Mouse (Mus musculus): ENCODE data around the gene Qtrt1. TPM values are rescaled to one million over a fixed set of nuclear protein-coding genes. Genes with fewer than 3 reads are reported as not detected.

Gene Qtrt1
- polyA plus RNA-seq, 1 experiment from 2014 or later, result 24.3 TPM

GRCm38 (mm10) chr9:21419646-21420045 lies 8.0 kb downstream of the Qtrt1 start:
- Histone ChIP-seq H3K27ac (replicated peaks in 1 of 2; ENCODE audit: control insufficient read depth in 1 of 2, insufficient read depth in 1 of 2, low read depth in 2 of 2, low read length in 2 of 2) (no peak overlapping the region), H3K27me3 (ENCODE audit: control insufficient read depth, insufficient read depth, low read length) (no peaks in the 10 kb centered on the region), H3K9ac (ENCODE audit: low read length) (no peak overlapping the region), H3K36me3 (ENCODE audit: control insufficient read depth, insufficient read depth, low read length) (peaks cover 51% of the 10 kb centered on the region), H3K4me2 (ENCODE audit: low read length) (no peak overlapping the region), H3K4me3 (ENCODE audit: control insufficient read depth in 1 of 2, insufficient read depth in 1 of 2, low read depth in 1 of 2, low read length in 2 of 2) (no peak overlapping the region), H3K9me3 (ENCODE audit: control insufficient read depth, low read length) (no peaks in the 10 kb centered on the region), H3K4me1 (ENCODE audit: control insufficient read depth in 2 of 2, insufficient read depth in 2 of 2, low read length in 2 of 2) (no peaks in the 10 kb centered on the region)
- 82% methylated on average over 2 of the region's 2 CpGs for WGBS
- 0 out of 2 replicates have a peak, but pooled peaks have one; percentile 22 for ATAC-seq (ENCODE audit: insufficient number of reproducible peaks, insufficient read depth, low FRiP score, low read depth)

- Histone ChIP-seq H3K9me3 (ENCODE audit: control insufficient read depth, low read length) (no peaks in the 10 kb centered on the region), H3K27me3 (ENCODE audit: control insufficient read depth, insufficient read depth, low read length) (no peaks in the 10 kb centered on the region), H3K4me2 (ENCODE audit: low read length) (peak within 1 kb of the TSS; percentile 81), H3K4me3 (ENCODE audit: control insufficient read depth in 1 of 2, insufficient read depth in 1 of 2, low read depth in 1 of 2, low read length in 2 of 2) (peak within 1 kb of the TSS; percentile 70 to 99), H3K4me1 (ENCODE audit: control insufficient read depth in 2 of 2, insufficient read depth in 2 of 2, low read length in 2 of 2) (peaks cover 9 to 20% of the 10 kb centered on the region in 2 experiments), H3K27ac (replicated peaks in 1 of 2; ENCODE audit: control insufficient read depth in 1 of 2, insufficient read depth in 1 of 2, low read depth in 2 of 2, low read length in 2 of 2) (peak within 1 kb of the TSS; percentile 77 to 89), H3K9ac (ENCODE audit: low read length) (peak within 1 kb of the TSS; percentile 95), H3K36me3 (ENCODE audit: control insufficient read depth, insufficient read depth, low read length) (peaks cover 17% of the 10 kb centered on the region)
- under 1% methylated on average over 81 of the region's 82 CpGs for WGBS
- peak; percentile 98 for ATAC-seq (ENCODE audit: insufficient number of reproducible peaks, insufficient read depth, low FRiP score, low read depth)
Measured at GRCm38 (mm10) chr9:21424631-21425555, 13.3 kb downstream of the Qtrt1 start, which contains the start of gene Dnm2. Gene Dnm2, plus strand, starts transcription at chr9:21424908.

GRCm38 (mm10) chr9:21425556-21425945 lies 13.9 kb downstream of the Qtrt1 start:
- WGBS, result 4% methylated on average over 6 of the region's 6 CpGs
- H3K4me3 ChIP-seq (ENCODE audit: control insufficient read depth in 1 of 2, insufficient read depth in 1 of 2, low read depth in 1 of 2, low read length in 2 of 2), result peak overlapping the region; percentile 70 to 99
- no peaks in the 10 kb centered on the region for H3K27me3 ChIP-seq (ENCODE audit: control insufficient read depth, insufficient read depth, low read length)
- H3K27ac ChIP-seq (replicated peaks in 1 of 2; ENCODE audit: control insufficient read depth in 1 of 2, insufficient read depth in 1 of 2, low read depth in 2 of 2, low read length in 2 of 2), result peak overlapping the region; percentile 18 to 89; a peak in 3 of 4 replicates
- peaks cover 9 to 21% of the 10 kb centered on the region in 2 experiments for H3K4me1 ChIP-seq (ENCODE audit: control insufficient read depth in 2 of 2, insufficient read depth in 2 of 2, low read length in 2 of 2)
- peak overlapping the region; percentile 81 for H3K4me2 ChIP-seq (ENCODE audit: low read length)
- no peak for ATAC-seq (ENCODE audit: insufficient number of reproducible peaks, insufficient read depth, low FRiP score, low read depth)
- peaks cover 10% of the 10 kb centered on the region for H3K36me3 ChIP-seq (ENCODE audit: control insufficient read depth, insufficient read depth, low read length)
- H3K9ac ChIP-seq (ENCODE audit: low read length), result peak overlapping the region; percentile 95
- H3K9me3 ChIP-seq (ENCODE audit: control insufficient read depth, low read length), result no peaks in the 10 kb centered on the region

- no peaks in the 10 kb centered on the region for H3K27me3 ChIP-seq (ENCODE audit: control insufficient read depth, insufficient read depth, low read length)
- H3K9me3 ChIP-seq (ENCODE audit: control insufficient read depth, low read length), result no peaks in the 10 kb centered on the region
- H3K4me3 ChIP-seq (ENCODE audit: control insufficient read depth in 1 of 2, insufficient read depth in 1 of 2, low read depth in 1 of 2, low read length in 2 of 2), result peak overlapping the region; percentile 70 to 99
- no peak for ATAC-seq (ENCODE audit: insufficient number of reproducible peaks, insufficient read depth, low FRiP score, low read depth)
- WGBS, result 11% methylated on average over 1 of the region's 1 CpGs
- peaks cover 9 to 26% of the 10 kb centered on the region in 2 experiments for H3K4me1 ChIP-seq (ENCODE audit: control insufficient read depth in 2 of 2, insufficient read depth in 2 of 2, low read length in 2 of 2)
- H3K9ac ChIP-seq (ENCODE audit: low read length), result peak overlapping the region; percentile 95
- H3K27ac ChIP-seq (replicated peaks in 1 of 2; ENCODE audit: control insufficient read depth in 1 of 2, insufficient read depth in 1 of 2, low read depth in 2 of 2, low read length in 2 of 2), result no peak overlapping the region
- peak overlapping the region; percentile 81 for H3K4me2 ChIP-seq (ENCODE audit: low read length)
- peaks cover 8% of the 10 kb centered on the region; the same call in 1 of the 2 replicates for H3K36me3 ChIP-seq (ENCODE audit: control insufficient read depth, insufficient read depth, low read length)
Measured at GRCm38 (mm10) chr9:21426013-21426412, 14.4 kb downstream of the Qtrt1 start.

- 49% methylated on average over 2 of the region's 2 CpGs for WGBS
- peak overlapping the region in 1 of 2 experiments; percentile 99; a peak in 1 of 4 replicates for H3K4me3 ChIP-seq (ENCODE audit: control insufficient read depth in 1 of 2, insufficient read depth in 1 of 2, low read depth in 1 of 2, low read length in 2 of 2)
- H3K9ac ChIP-seq (ENCODE audit: low read length), result no peak overlapping the region
Measured at GRCm38 (mm10) chr9:21426525-21426924, 14.9 kb downstream of the Qtrt1 start.

GRCm38 (mm10) chr9:21427773-21428172 lies 16.1 kb downstream of the Qtrt1 start:
- H3K4me3 ChIP-seq (ENCODE audit: control insufficient read depth in 1 of 2, insufficient read depth in 1 of 2, low read depth in 1 of 2, low read length in 2 of 2), result no peak overlapping the region
- H3K27ac ChIP-seq (replicated peaks in 1 of 2; ENCODE audit: control insufficient read depth in 1 of 2, insufficient read depth in 1 of 2, low read depth in 2 of 2, low read length in 2 of 2), result peak overlapping the region in 1 of 2 experiments; percentile 34; a peak in 1 of 4 replicates
- no peaks in the 10 kb centered on the region for H3K27me3 ChIP-seq (ENCODE audit: control insufficient read depth, insufficient read depth, low read length)
- 78% methylated on average over 2 of the region's 2 CpGs for WGBS
- 0 out of 2 replicates have a peak, but pooled peaks cover 3% of the 10 kb centered on the region for H3K36me3 ChIP-seq (ENCODE audit: control insufficient read depth, insufficient read depth, low read length)
- no peak for ATAC-seq (ENCODE audit: insufficient number of reproducible peaks, insufficient read depth, low FRiP score, low read depth)
- H3K4me2 ChIP-seq (ENCODE audit: low read length), result no peak overlapping the region
- H3K9me3 ChIP-seq (ENCODE audit: control insufficient read depth, low read length), result no peaks in the 10 kb centered on the region
- no peak overlapping the region for H3K9ac ChIP-seq (ENCODE audit: low read length)
- H3K4me1 ChIP-seq (ENCODE audit: control insufficient read depth in 2 of 2, insufficient read depth in 2 of 2, low read length in 2 of 2), result peaks cover 9 to 30% of the 10 kb centered on the region in 2 experiments

More at GRCm38 (mm10) chr9:21426525-21426924, 14.9 kb downstream of the Qtrt1 start:
- H3K36me3 ChIP-seq (ENCODE audit: control insufficient read depth, insufficient read depth, low read length), result peaks cover 3% of the 10 kb centered on the region; the same call in 1 of the 2 replicates
- H3K9me3 ChIP-seq (ENCODE audit: control insufficient read depth, low read length), result no peaks in the 10 kb centered on the region
- H3K4me2 ChIP-seq (ENCODE audit: low read length), result peak overlapping the region; percentile 81
- ATAC-seq (ENCODE audit: insufficient number of reproducible peaks, insufficient read depth, low FRiP score, low read depth), result no peak
- no peaks in the 10 kb centered on the region for H3K27me3 ChIP-seq (ENCODE audit: control insufficient read depth, insufficient read depth, low read length)
- peaks cover 9 to 30% of the 10 kb centered on the region in 2 experiments for H3K4me1 ChIP-seq (ENCODE audit: control insufficient read depth in 2 of 2, insufficient read depth in 2 of 2, low read length in 2 of 2)
- H3K27ac ChIP-seq (replicated peaks in 1 of 2; ENCODE audit: control insufficient read depth in 1 of 2, insufficient read depth in 1 of 2, low read depth in 2 of 2, low read length in 2 of 2), result no peak overlapping the region

- Histone ChIP-seq H3K27ac (replicated peaks in 1 of 2; ENCODE audit: control insufficient read depth in 1 of 2, insufficient read depth in 1 of 2, low read depth in 2 of 2, low read length in 2 of 2) (no peak overlapping the region), H3K36me3 (ENCODE audit: control insufficient read depth, insufficient read depth, low read length) (0 out of 2 replicates have a peak, but pooled peaks cover 3% of the 10 kb centered on the region), H3K4me1 (ENCODE audit: control insufficient read depth in 2 of 2, insufficient read depth in 2 of 2, low read length in 2 of 2) (peaks cover 10 to 32% of the 10 kb centered on the region in 2 experiments), H3K27me3 (ENCODE audit: control insufficient read depth, insufficient read depth, low read length) (no peaks in the 10 kb centered on the region), H3K4me3 (ENCODE audit: control insufficient read depth in 1 of 2, insufficient read depth in 1 of 2, low read depth in 1 of 2, low read length in 2 of 2) (no peak overlapping the region), H3K9ac (ENCODE audit: low read length) (no peak overlapping the region), H3K9me3 (ENCODE audit: control insufficient read depth, low read length) (no peaks in the 10 kb centered on the region), H3K4me2 (ENCODE audit: low read length) (no peak overlapping the region)
- ATAC-seq (ENCODE audit: insufficient number of reproducible peaks, insufficient read depth, low FRiP score, low read depth), result no peak
- 82% methylated on average over 6 of the region's 6 CpGs for WGBS
Measured at GRCm38 (mm10) chr9:21428178-21428577, 16.5 kb downstream of the Qtrt1 start.
